Mouse (Mus musculus): ENCODE data around the gene G6pdx. TPM values are rescaled to one million over a fixed set of nuclear protein-coding genes. Genes with fewer than 3 reads are reported as not detected.

The G6pdx gene
- 8.9 TPM for polyA plus RNA-seq (2014; fragmentation: Illumina TruSeq; extraction: RNeasy Lipid Tissue Mini Kit (QIAGEN cat#74804); ENCODE audit: low replicate concordance)

GRCm38 (mm10) chrX:74428826-74429276, at the start of gene G6pdx:
Gene G6pdx (minus strand): TSS chrX:74429194.

GRCm38 (mm10) chrX:74392535-74393443, 36.2 kb downstream of the G6pdx start, which contains the start of the genes Fam3a and Ikbkg:
Gene Fam3a (minus strand): TSS chrX:74393272.
Gene Ikbkg (plus strand): TSS chrX:74393290.

GRCm38 (mm10) chrX:74372888-74373549, 56.0 kb downstream of the G6pdx start, which contains the start of the genes Ubl4a and Slc10a3:
Gene Ubl4a (minus strand): TSS chrX:74373218.
Gene Slc10a3 (minus strand): TSS chrX:74373349.

Other genes starting within 250 kb of the G6pdx start
- gene Flna, start 179.4 kb downstream of the G6pdx start, polyA plus RNA-seq (2014; fragmentation: Illumina TruSeq; extraction: RNeasy Lipid Tissue Mini Kit (QIAGEN cat#74804); ENCODE audit: low replicate concordance) = 16.9 TPM
- 23.2 TPM for gene Emd, start 174.5 kb downstream of the G6pdx start, polyA plus RNA-seq (2014; fragmentation: Illumina TruSeq; extraction: RNeasy Lipid Tissue Mini Kit (QIAGEN cat#74804); ENCODE audit: low replicate concordance)
- 610 TPM for gene Rpl10, start 158.4 kb downstream of the G6pdx start, polyA plus RNA-seq (2014; fragmentation: Illumina TruSeq; extraction: RNeasy Lipid Tissue Mini Kit (QIAGEN cat#74804); ENCODE audit: low replicate concordance)
- 48.9 TPM for gene Taz, start 147.3 kb downstream of the G6pdx start, polyA plus RNA-seq (2014; fragmentation: Illumina TruSeq; extraction: RNeasy Lipid Tissue Mini Kit (QIAGEN cat#74804); ENCODE audit: low replicate concordance)
- 52.9 TPM for gene Dnase1l1, start 146.9 kb downstream of the G6pdx start, polyA plus RNA-seq (2014; fragmentation: Illumina TruSeq; extraction: RNeasy Lipid Tissue Mini Kit (QIAGEN cat#74804); ENCODE audit: low replicate concordance)
- 90.9 TPM for gene Atp6ap1, start 132.1 kb downstream of the G6pdx start, polyA plus RNA-seq (2014; fragmentation: Illumina TruSeq; extraction: RNeasy Lipid Tissue Mini Kit (QIAGEN cat#74804); ENCODE audit: low replicate concordance)
- 81.7 TPM for gene Gdi1, start 124.2 kb downstream of the G6pdx start, polyA plus RNA-seq (2014; fragmentation: Illumina TruSeq; extraction: RNeasy Lipid Tissue Mini Kit (QIAGEN cat#74804); ENCODE audit: low replicate concordance)
- 4.8 TPM for gene Fam50a, start 116.2 kb downstream of the G6pdx start, polyA plus RNA-seq (2014; fragmentation: Illumina TruSeq; extraction: RNeasy Lipid Tissue Mini Kit (QIAGEN cat#74804); ENCODE audit: low replicate concordance)
- 0.63 TPM for gene Plxna3, start 100.1 kb downstream of the G6pdx start, polyA plus RNA-seq (2014; fragmentation: Illumina TruSeq; extraction: RNeasy Lipid Tissue Mini Kit (QIAGEN cat#74804); ENCODE audit: low replicate concordance)
- gene Lage3, start 75.6 kb downstream of the G6pdx start, polyA plus RNA-seq (2014; fragmentation: Illumina TruSeq; extraction: RNeasy Lipid Tissue Mini Kit (QIAGEN cat#74804); ENCODE audit: low replicate concordance) = 7.2 TPM
- gene Ubl4a, start 56.0 kb downstream of the G6pdx start, polyA plus RNA-seq (2014; fragmentation: Illumina TruSeq; extraction: RNeasy Lipid Tissue Mini Kit (QIAGEN cat#74804); ENCODE audit: low replicate concordance) = 27.4 TPM
- gene Slc10a3, start 55.8 kb downstream of the G6pdx start, polyA plus RNA-seq (2014; fragmentation: Illumina TruSeq; extraction: RNeasy Lipid Tissue Mini Kit (QIAGEN cat#74804); ENCODE audit: low replicate concordance) = 6.6 TPM
- gene Fam3a, start 35.9 kb downstream of the G6pdx start, polyA plus RNA-seq (2014; fragmentation: Illumina TruSeq; extraction: RNeasy Lipid Tissue Mini Kit (QIAGEN cat#74804); ENCODE audit: low replicate concordance) = 3.7 TPM
- 32.8 TPM for gene Ikbkg, start 35.9 kb downstream of the G6pdx start, polyA plus RNA-seq (2014; fragmentation: Illumina TruSeq; extraction: RNeasy Lipid Tissue Mini Kit (QIAGEN cat#74804); ENCODE audit: low replicate concordance)
- gene Gm6880, start 52.2 kb upstream of the G6pdx start, polyA plus RNA-seq (2014; fragmentation: Illumina TruSeq; extraction: RNeasy Lipid Tissue Mini Kit (QIAGEN cat#74804); ENCODE audit: low replicate concordance) = not detected
- not detected for gene Olfr1326-ps1, start 145.7 kb upstream of the G6pdx start, polyA plus RNA-seq (2014; fragmentation: Illumina TruSeq; extraction: RNeasy Lipid Tissue Mini Kit (QIAGEN cat#74804); ENCODE audit: low replicate concordance)
- not detected for gene Olfr1325, start 163.5 kb upstream of the G6pdx start, polyA plus RNA-seq (2014; fragmentation: Illumina TruSeq; extraction: RNeasy Lipid Tissue Mini Kit (QIAGEN cat#74804); ENCODE audit: low replicate concordance)
- gene Gm5640, start 216.4 kb upstream of the G6pdx start, polyA plus RNA-seq (2014; fragmentation: Illumina TruSeq; extraction: RNeasy Lipid Tissue Mini Kit (QIAGEN cat#74804); ENCODE audit: low replicate concordance) = not detected

Measured in small intestine, adult 10 weeks (tissue).